Mouse (Mus musculus) right cerebral cortex, postnatal 10 days (tissue): ENCODE results near the gene Naaladl2.
"Not testable (repeated sequence)": the region's sequence is repeated elsewhere in the genome, so short reads cannot be mapped to it uniquely, and the experiment has no call there.

Experiments
- DNase-seq, 2 experiments: peaks; one replicate each; pipeline ENCODE4 v3.0.0; 2021; ENCODE audit warnings: low spot score in 2 of 2

Naaladl2 gene

DNA sequence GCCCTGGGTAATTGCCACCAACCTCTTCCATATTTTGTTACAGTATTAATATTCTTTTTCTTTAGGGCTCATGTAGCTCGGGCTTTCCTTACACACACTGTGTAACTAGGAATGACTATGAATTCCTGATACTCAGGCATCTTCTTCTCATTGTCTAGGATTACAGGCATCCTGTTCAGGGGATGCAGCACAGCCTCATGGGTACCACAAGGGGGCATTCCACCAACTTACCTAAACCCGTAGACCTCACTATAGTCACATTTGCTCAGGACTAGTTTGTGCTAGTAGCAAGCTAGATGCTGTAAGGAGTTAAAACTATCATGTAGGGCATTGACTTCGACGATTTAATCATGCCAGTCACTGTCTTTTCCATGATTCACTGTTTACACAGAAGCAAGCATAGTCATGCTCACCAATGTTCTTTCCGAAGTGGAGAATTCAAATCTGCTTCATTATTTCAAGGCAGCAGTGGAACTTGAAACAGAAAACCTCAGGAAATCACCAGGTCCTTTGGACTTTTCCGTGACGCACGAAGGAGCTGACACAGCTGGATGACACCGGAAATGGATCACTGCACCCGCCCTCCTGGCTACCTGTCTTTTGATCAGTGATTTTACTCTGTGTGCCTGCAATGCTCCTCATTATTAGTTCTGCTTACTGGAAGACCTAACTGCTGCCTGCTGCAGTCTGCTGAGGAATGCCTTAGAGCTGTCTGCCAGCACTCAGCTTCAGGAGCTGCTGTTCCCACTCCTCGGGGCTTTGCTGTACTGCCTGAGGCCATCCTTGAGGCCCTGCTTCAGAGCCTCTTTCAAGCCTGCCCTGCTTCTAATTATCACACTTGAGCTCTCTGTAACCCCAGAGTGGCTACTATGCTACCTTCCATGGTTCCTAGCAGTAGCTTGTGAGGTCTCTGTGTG is 822.3 kb downstream of the Naaladl2 start:
- DNase-seq = no peak

DNA sequence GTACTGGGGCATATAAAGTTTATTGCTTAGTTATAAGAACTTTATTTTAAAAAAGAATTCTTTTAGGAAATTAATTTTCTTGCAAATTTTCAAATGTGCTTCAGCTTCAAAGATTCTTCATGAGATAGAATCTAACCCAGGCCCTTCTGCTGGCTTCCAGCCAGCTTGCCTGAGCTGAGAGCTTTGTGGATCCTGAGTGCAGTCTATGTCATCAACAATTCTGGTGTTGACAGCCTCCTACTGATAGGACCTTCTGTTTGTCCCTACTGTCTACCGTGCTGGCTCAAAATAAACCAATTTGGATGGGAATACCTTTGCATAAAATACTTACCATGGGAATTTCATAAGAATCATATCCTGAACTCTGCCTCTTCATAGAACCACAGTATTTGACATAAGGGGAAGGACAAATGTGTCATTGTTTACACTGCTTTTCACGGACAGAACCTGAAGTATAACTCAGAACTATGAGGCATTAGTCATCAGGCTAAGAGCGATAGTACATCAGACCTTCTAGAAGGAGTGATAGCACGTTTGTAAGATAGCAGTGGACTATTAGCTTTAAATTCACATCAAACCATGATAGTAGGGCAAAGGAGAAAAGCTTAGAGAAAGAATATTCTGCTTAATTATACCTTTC is 829.3 kb downstream of the Naaladl2 start:
- DNase-seq = no peak

DNA sequence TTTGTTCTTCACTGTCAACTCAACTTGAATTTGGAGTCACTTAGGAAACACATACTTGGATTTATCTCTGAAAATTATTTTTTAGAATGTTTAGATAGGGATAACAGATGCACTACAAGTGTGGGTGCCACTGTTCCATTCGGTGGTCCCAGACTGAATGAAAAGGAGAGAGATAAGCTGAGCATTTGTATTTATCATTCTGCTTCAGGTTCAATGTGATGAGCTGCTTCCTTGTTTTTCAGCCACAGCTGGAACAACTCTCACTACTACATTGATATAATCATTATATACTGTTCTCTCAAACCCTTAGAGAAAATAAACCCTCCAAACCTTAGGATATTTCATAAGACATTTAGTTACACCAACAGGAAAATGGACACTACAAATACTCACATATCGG is 918.6 kb downstream of the Naaladl2 start:
- no peak for DNase-seq

DNA sequence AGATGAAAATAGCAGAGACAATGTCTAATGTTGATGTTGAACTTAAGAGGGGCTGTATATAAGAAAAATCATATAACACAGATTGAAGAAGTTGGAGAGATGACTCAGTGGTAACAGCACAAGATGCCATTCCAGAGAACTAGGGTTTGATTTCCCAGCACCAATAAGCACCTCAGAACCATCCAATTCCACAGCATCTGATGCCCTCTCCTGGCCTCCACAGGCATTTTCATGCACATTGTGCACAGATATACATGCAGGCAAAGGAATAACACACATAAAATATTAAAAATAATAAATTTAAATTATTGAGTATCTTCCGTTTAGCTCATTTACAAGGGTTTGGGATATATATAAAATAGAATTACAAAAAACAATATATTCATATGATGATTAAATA is 926.6 kb downstream of the Naaladl2 start:
- no peak for DNase-seq

DNA sequence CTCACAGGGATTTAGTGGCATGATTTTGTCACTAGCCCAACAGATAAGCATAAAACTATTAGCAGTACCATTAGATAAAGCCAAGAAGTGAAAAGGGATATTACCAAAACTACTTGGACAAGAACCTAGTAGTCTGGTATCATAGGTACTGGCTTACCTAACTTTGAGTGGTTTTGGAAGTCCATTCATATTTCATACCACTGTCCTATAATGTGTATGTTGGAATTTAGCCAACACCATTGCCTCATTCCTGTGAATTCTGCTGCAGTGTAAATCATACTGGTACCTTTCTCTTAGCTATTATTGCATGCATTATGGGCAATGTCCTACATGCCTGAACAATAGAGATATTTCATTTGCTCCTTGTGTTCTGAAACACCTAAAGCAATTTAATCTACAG is 977.5 kb downstream of the Naaladl2 start:
- DNase-seq = no peak

DNA sequence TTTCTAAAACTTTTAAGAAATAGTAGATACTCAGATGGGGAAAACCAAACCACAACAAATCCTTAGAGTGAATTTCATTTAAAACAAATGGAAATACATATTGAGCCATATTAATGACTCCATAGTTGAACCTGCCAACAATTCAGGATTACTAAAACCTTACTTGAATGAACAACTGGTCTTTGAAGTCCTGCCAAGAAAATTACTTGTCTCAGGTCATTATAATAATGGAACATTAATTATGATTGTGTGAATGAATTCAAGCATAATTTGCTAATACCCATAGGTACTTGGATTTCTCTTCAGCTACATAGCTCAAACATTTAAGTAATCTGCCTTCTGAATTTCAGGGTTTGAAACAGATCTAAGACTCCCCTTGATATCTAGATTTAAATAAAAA is 980.1 kb downstream of the Naaladl2 start:
- no peak for DNase-seq

DNA sequence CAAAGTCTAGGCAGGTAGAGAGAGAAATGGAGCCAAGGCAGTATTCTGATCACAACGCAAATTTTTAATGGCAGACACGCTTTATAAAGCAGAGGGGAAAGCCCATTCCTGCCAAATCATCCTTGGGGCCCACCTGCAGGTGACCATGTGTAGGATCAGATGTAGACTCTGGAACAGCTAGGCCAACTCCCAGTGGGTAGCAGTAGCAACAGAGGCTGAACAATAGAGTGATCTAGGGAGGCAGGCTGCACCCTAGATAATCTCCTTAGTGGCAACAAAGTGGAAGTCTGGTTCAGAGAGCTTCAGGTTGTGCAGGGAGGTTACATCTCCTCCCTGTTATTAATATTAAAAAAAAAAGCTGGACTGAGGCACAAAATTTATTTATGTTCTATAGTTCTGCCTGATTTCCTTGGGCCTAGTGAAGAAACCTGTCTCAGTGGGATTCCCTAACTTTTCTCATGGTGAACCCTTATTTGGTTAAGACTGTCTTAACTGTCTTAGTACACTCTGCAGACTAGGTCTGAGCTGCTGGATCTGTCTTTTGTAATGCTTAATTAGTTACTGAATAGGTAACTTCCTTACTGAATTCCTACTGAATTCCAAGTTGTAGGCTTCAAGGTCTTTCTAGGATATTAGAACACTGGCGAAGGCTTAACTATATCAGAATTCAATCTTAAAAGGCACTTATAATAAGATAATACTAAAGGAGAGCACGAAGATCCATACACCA is 992.8 kb downstream of the Naaladl2 start:
- not testable (repeated sequence) for DNase-seq

DNA sequence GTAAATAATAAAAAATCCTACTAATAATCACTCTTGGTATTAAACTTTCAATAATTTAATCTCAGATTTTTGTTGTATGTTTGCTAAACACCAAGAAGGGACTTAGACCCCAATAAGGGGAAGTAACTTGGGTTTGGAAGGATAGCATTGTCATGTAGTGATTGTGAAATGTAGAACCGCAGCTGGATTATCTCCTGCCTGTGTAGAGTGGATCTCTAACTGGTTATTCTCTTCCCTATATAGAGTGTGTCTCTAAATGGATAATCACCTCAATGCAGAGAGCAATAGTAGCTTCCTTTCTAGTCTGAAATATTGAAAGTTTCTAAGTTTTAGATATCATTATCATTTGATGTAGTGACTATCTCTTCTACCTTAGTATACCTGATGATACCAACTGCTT is 1001.3 kb downstream of the Naaladl2 start:
- no peak for DNase-seq

DNA sequence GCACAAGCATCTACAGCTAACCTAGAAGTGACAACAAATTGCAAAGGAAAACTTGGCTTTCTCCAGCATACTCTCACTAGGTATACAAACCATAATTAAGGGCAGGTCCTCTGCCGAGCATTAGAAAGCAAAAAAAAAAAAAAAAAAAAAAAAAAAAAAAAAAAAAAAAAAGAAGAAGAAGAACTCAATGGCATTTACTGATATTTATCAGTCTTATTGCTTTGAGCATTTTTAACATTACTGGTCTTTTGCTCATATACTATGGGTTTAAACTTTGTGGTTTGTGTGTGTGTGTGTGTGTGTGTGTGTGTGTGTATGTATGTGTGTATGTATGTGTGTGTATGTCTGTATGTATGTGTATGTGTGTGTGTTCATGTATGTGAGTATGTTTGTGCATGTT is 1006.1 kb downstream of the Naaladl2 start:
- no peak for DNase-seq

DNA sequence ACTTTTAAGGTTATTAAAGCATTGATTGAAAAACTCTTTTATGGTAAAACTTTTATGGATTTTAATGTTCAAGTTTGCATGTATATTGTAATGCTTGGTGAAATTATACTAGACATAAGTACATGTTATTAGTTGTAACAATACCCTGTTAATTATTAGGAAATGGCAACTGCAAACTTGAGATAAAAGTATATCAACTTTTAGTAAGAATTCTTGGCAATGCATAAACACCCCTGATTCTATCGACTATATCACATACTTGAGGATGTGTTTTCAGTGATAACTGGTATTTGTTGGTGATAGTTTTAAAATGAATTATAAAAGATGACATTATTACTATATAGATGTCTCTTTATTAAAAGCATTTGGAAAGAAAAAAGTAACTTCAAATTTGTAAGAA is 1017.9 kb downstream of the Naaladl2 start:
- DNase-seq = no peak

DNA sequence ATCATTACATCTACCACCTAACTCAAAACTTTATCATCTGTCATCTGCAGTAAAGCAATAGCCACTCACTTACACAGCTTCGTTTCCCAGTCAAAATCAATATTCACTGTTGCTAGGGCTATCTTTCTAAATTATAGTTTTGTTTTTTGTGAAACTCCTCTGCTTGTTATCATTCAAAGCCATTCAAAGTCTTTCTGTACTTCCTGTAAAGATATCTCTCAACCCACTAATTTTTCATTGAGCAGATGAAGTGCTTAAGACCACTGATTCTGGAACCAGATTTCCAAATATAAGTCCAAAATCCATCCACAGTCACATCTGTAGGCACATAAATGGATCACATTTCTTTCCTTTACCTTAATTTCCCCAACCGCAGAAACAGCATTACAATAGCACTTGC is 1020.0 kb downstream of the Naaladl2 start:
- no peak for DNase-seq

DNA sequence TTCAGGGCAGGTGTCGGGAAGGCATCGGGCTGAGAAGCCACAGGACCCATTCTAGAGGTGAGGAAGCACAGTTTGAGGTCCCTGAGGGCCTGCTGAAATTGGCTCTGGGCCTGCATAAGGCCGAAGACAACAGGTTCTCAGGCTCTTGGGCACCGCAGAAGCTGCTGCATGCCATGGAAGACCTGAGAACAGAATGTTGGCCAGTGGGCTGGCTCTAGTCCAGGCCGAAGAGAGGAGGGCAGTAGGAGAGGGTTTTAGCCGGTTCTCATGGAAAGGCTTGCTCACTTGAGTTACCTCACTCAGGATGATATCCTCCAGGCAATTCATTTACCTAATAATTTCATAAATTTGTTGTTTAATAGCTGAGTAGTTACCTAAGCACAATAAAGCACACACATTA is 1025.9 kb downstream of the Naaladl2 start:
- no peak for DNase-seq

DNA sequence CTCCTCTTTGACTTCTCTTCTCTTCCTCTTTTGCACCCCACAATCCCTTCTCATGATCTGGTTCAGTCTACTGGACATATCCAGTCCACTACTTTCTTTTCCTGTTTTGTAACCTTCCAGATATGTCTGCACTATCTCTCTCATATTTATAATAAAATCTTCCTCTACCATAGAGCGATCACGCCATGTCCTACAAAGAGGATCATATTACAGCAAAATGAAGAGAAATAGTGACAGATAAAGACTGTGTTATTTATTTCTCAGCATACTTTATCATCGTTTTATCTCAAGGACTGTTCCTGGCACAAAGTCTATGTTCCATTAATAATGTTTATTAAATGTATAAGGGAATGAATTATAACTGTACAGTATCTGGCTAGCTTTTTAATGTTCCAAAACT is 1029.2 kb downstream of the Naaladl2 start:
- DNase-seq = no peak

DNA sequence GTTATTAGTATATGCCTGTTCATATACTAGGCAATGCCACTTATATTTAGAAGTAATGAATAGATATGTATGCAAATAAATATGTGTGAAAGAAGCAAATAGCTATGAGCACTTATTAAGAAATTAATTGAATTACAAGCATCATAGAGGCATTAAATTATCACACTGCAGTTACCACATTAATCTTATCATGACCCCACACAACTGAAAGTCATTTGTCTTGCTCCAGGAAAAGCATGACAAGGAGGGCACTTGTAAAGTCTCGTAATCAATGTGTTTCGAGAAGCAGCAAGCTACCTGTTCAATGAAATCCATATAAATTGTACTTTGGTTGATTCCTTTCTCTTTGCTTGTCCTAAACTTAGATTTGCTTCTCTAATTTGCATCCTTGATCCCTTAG is 1030.7 kb downstream of the Naaladl2 start:
- DNase-seq = no peak

DNA sequence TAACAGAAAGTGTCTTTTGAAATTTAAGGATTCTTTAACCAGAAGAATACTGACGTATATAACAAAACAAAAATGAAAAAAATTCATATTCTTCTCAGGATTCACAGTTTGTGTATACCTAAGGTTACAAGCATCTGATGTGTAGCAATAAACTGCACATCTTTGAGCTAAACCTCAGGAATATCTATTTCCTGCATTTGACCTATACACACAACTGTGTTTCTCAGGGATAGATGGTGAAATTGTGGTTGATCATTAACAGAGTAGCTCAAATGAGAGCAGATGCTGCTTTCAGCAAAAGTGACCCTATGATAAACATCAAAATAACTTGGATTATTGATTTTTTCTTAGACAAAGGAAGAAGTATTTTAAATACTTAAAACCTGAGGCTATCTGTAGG is 1037.7 kb downstream of the Naaladl2 start:
- no peak for DNase-seq

DNA sequence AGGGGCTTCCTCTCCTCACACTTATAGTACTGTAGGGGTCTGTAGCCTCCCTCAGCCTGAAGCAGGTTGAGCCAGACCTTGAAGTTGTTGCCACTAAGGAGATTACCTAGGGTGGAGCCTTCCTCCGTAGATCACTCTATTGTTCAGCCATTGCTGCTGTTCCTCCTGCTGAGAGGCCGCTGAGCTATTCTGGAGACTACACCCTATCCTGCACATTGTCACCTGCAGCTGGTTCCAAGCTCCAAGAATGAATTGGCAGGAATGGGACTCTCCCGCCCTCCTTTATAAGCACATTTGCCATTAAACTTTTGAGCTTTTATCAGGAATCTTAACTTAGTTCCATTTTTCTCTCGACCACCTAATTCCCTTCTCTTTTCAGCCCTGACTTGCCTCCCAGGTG is 1064.3 kb downstream of the Naaladl2 start:
- no peak for DNase-seq

DNA sequence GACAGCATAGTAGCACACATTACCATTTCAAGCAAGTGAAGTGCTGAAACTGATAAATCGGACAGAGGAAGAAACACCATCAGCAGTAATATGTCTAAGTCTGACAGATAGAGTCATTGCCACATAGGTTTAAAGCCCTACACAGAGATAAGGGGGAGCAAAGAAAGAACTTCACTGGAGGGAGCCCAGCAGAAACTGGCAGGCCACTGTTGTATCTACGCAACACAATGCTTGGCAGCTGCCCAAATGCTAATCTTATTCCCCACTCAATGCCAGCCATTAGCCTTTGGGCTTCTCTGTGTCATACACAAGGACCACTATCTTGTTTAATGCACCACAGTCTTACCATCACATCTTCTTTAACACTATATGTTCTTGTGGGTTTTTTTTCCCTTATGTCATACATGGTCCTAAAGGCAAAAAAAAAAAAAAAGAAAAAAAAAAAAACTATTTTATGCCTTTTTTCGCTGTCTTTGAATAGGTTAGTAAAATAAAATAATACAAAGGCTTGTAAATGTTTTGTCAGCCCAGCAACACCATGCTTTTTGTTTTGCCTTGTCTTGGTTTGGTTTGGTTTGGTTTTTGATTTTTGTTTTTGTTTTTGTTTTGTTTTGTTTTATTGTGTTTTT is 1072.8 kb downstream of the Naaladl2 start:
- peak; percentile 22 to 25 for DNase-seq

DNA sequence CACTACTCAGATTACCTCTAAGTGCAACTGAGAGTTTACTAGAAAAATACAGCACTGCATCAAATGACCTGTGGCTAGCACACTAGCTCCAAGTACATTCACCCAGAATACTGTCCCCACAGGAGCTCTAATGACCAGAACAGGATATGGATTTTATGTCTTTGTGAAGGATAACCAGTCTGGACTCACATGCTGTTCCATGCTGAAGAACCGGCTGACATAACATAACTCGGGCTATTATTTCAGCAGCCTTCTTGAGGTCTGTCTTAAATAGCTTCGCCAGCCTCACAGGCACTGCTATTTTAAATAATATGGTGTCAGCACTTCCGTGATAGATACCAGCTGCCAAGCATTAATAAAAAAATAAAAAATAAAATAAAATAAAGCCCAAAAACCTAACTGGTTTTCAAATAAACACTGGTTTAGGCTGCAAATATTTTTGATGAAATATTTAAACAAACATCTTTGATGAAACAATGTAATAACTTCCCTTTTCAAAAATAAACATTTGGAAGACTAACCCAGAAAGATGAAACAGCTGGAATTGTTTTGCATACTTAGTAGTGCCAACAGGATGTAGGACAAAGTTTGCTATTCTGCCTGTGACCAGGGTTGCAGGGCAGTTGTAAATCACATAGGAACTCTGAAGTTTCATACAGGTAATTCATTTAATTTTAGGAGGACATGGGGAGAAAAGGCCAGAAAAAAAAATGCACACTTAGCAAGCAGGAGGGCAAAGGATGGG is 1073.5 kb downstream of the Naaladl2 start:
- DNase-seq = no peak

DNA sequence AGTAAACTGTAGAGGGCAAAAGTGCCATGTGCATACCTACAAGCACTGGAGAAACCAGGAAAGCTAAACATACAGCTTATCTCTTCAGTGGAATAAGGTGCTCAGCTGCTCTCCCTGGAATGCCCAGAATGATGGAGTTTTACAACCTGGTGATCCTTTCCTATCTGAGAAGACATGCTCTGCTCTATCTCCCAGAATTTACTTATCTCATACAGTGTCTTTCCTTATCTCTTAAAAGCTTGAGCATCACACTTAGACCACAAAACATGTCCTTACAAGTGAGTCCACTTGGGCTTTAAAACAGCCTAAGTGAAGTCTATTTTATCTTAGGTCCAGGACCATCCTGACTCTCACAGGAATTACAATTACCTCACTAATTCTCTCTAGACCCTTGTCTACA is 1095.8 kb downstream of the Naaladl2 start:
- DNase-seq = no peak

DNA sequence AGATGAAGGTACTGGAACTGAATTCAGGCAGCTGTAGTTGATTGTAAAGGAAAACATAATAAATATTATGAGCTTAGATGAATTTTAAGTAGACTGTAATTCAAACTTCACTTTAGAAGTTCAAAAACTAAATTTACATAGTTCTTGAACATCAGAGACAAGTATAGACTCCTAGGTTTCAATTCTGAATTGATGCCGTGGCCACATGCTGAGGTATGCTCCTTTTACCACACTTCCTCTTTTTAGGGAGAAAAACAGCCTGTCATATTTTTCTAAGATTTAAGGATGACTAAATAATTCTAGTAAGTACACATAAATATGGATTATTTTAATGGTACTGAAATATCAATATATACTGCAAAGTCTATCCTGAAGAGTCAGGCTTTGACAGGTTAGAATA is 1142.3 kb downstream of the Naaladl2 start:
- no peak for DNase-seq

DNA sequence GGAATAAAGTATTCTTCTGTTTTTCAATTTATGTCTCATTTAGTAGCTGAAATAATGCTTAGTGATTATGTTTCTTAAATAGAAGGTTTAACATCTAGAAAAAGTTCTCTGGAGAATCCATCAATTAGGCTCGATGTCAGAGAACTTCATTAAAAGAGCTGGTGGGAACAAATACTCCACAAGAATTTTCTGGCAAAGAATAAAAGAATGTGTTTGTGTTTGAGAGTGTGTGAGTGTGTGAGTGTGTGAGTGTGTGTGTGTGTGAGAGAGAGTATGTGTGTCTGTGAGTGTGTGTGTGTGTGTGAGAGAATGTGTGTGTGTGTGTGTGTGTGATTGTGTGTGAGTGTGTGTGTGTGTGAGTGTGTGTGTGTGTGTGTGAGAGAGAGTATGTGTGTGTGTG is 1170.3 kb downstream of the Naaladl2 start:
- DNase-seq = no peak
